In genomic region chr11:24352071-24352470, GRCm38 (mm10) we compare ENCODE assay signal across 18 mouse cellular contexts.
"Had no signal": no experiment of that assay in that cellular context is flagged by ENCODE, and none has a peak within 500 bp of the region (broad histone marks: within the 10 kb centered on the region; RNA-seq: fewer than 3 reads in every experiment).

No protein-coding gene starts in this region.

- H3K4me3 ChIP-seq: limb, embryonic 10.5 days; limb, embryonic 13.5 days; neural tube, embryonic 12.5 days; neural tube, embryonic 15.5 days; stomach, embryonic 15.5 days had no signal

- DNase-seq: kidney, adult 2 months; kidney, postnatal 25 days; liver, postnatal 0 days; lung, embryonic 14.5 days; midbrain, embryonic 14.5 days; retina, postnatal 1 day; right cerebral cortex, postnatal 25 days; spleen, adult 18-20 months; thymus, postnatal 25 days had no signal

- ATAC-seq: liver, postnatal 0 days; lung, postnatal 0 days had no signal

- H3K9ac ChIP-seq: limb, embryonic 13.5 days; liver, embryonic 14.5 days; liver, postnatal 0 days; lung, embryonic 14.5 days; neural tube, embryonic 12.5 days; neural tube, embryonic 15.5 days; stomach, embryonic 15.5 days had no signal

- H3K36me3 ChIP-seq: limb, embryonic 10.5 days; limb, embryonic 13.5 days; neural tube, embryonic 12.5 days; neural tube, embryonic 15.5 days; stomach, embryonic 15.5 days had no signal

- H3K4me1 ChIP-seq: stomach, embryonic 15.5 days had no signal

- H3K27me3 ChIP-seq: limb, embryonic 13.5 days; neural tube, embryonic 12.5 days; neural tube, embryonic 15.5 days; stomach, embryonic 15.5 days had no signal

- H3K27ac ChIP-seq: kidney, postnatal 0 days; limb, embryonic 10.5 days; limb, embryonic 13.5 days; liver, embryonic 14.5 days; macrophage; neural tube, embryonic 12.5 days; neural tube, embryonic 15.5 days; stomach, embryonic 15.5 days had no signal
